Mouse (Mus musculus) megakaryocyte, embryonic 14.5 days (primary cell): ENCODE data around the gene Mapk8. TPM values are rescaled to one million over a fixed set of nuclear protein-coding genes. Genes with fewer than 3 reads are reported as not detected.
"Not testable (repeated sequence)": the region's sequence is repeated elsewhere in the genome, so short reads cannot be mapped to it uniquely, and the experiment has no call there.

Source experiments
- H3K27me3 ChIP-seq: replicated peaks from 2 replicates; pipeline ENCODE3; 2012; ENCODE audit warnings: inconsistent platforms
- H3K36me3 ChIP-seq: replicated peaks from 2 replicates; pipeline ENCODE3; 2012; ENCODE audit warnings: low read length, inconsistent platforms, mixed read lengths
- H3K4me1 ChIP-seq: 2 replicates; pipeline ENCODE4 v1.6.1; 2012; ENCODE audit warnings: inconsistent platforms
- H3K4me3 ChIP-seq: replicated peaks from 2 replicates; pipeline ENCODE3; 2012; ENCODE audit warnings: moderate library complexity, mild to moderate bottlenecking, inconsistent platforms
- H3K9me3 ChIP-seq: 2 replicates; pipeline ENCODE4 v1.6.1; 2012; ENCODE audit warnings: inconsistent platforms
- FLI1 ChIP-seq: IDR thresholded peaks from 2 replicates; pipeline ENCODE4 v1.6.1; 2012; ENCODE audit warnings: low read length, inconsistent platforms, mixed read lengths
- GATA1 ChIP-seq: IDR thresholded peaks from 3 replicates; pipeline ENCODE4 v1.6.1; 2012; ENCODE audit warnings: mixed read lengths, low read length, inconsistent platforms, borderline replicate concordance
- polyA plus RNA-seq: library from polyadenylated mRNA; stranded (reverse); fragments of >175 nt; gene quantifications from 2 replicates; pipeline ENCODE4 v1.2.3, GENCODE M21; 2012; ENCODE audit warnings: low replicate concordance; ENCODE audit not compliant: insufficient read depth

Mapk8 gene
- polyA plus RNA-seq, 1 experiment, result 0.76 TPM

DNA sequence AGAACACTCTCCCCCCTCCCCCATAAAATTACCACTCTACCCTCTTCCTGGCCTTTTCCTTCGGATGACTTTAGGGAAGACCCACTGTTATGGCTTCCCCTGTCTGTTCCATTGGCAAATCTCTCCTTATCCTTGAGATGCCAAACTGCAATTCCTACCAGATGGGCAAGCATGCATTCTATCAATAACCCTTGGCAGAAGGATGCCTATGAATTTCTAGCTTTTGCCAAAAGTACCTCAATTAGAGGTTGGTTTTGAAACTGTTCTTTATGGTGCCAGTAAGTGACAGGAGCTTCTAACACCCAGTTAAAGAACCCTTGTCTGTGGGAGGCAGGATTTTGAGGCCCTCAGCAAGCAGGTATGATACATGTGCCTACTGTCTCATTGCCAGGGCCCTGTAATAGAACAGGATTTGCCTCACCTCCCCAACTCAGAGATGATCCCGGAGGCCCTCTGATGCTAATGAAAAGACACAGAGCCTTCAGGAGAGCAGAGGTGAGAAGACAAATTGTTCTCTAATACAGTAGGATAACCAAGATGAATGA lies 2.4 kb upstream of the Mapk8 start:
- peaks cover 7% of the 10 kb centered on the region; the same call in 1 of the 2 replicates for H3K4me1 ChIP-seq
- H3K4me3 ChIP-seq, result no peak overlapping the region
- no peaks in the 10 kb centered on the region for H3K9me3 ChIP-seq
- TF ChIP-seq GATA1 (no peak), FLI1 (no peak)
- H3K36me3 ChIP-seq, result no peaks in the 10 kb centered on the region
- H3K27me3 ChIP-seq, result peaks cover 14% of the 10 kb centered on the region

DNA sequence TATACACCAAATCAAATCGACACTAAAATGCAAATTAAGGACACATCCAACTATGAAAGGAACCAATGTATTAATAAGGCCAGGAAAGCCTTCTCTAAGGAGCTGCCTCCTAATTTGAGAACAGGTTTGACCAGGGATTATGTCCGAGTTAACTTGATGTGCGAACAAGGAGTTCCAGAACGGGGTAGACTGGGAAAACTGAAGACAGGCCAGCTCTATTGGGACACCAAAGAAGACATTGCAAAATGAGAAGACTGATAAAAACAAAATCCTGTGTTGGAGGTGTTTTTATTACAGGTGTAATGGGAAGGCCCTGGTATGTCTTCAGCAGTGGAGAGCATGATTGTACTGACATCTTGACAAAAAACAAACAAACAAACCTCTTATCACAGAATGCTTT lies 1.3 kb upstream of the Mapk8 start:
- no peaks in the 10 kb centered on the region for H3K36me3 ChIP-seq
- no peak overlapping the region for H3K4me3 ChIP-seq
- no peak for TF ChIP-seq FLI1
- no peak for TF ChIP-seq GATA1
- peaks cover 17% of the 10 kb centered on the region for H3K4me1 ChIP-seq
- H3K27me3 ChIP-seq, result peaks cover 14% of the 10 kb centered on the region
- H3K9me3 ChIP-seq, result no peaks in the 10 kb centered on the region

DNA sequence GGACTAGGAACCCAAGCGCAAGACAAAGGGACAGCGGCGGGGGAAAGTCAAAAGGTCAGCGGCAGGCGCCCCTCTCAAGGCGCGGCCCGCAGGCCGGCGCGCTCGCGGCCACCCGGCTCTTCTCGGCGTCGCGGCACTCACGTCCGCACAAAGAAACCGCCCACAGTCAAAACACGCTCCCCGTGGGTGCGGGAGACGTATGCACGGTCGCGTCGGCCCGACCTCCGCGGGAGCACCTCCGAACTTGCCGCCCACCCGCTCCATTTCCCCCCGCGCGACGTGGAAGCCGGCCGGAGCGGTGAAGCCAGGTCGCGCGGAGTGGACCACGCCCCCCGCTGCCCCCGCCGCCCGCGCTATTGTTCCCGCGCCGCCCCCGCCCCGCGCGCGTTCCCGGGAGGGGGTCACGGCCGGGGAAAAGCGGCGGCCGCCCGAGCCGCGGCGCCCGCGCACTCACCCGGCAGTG lies 366 bp downstream of the Mapk8 start:
- Histone ChIP-seq H3K9me3 (no peaks in the 10 kb centered on the region), H3K27me3 (peaks cover 14% of the 10 kb centered on the region)

DNA sequence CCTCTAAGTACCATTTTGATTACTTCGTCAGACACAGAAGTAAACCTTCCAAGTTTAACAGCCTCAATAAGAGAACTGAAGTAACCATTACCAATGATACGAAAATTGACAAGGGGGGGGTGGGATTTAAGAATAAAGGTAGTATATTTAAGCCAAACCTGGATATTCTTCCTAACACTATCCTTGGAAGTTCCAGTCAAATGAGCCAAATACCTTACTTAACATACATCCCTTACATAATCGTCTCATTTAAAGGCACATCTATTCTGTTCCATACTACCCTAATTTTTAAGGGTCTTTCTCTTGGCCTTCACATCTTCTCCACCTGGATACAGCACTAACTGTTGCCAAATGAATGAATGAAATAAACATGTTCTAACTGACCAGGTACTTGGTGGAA lies 996 bp downstream of the Mapk8 start:
- TF ChIP-seq FLI1 (no peak), GATA1 (no peak)
- peaks cover 36% of the 10 kb centered on the region for H3K4me1 ChIP-seq
- peak overlapping the region; percentile 95 for H3K4me3 ChIP-seq
- no peaks in the 10 kb centered on the region for H3K36me3 ChIP-seq
- H3K9me3 ChIP-seq, result no peaks in the 10 kb centered on the region
- H3K27me3 ChIP-seq, result peaks cover 10% of the 10 kb centered on the region

More for the DNA sequence above, 366 bp downstream of the Mapk8 start:
- TF ChIP-seq FLI1 (no peak), GATA1 (no peak)
- Histone ChIP-seq H3K4me3 (peak overlapping the region; percentile 95), H3K36me3 (no peaks in the 10 kb centered on the region), H3K4me1 (peaks cover 30% of the 10 kb centered on the region)

DNA sequence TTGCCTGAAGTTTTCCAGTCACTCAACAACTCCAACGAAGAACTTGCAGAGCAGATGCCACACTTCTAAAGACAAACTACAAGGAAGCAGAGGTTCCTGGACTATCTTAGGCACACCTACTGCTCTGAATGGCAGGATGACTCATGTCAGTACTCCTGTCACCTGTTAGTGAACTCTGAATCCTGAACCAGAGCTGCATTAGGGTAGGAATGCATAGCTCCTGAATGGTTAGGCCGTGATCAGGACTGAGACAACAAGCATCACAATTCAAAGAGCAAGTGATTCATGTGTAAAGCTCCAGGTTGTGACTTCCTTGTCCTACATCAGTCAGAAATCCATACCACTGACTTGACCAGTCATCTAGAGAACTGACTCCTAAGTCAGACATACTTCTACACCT lies 3.2 kb downstream of the Mapk8 start:
- no peak overlapping the region for H3K4me3 ChIP-seq
- peaks cover 3% of the 10 kb centered on the region for H3K27me3 ChIP-seq
- peaks cover 47% of the 10 kb centered on the region for H3K4me1 ChIP-seq
- H3K9me3 ChIP-seq, result no peaks in the 10 kb centered on the region
- no peaks in the 10 kb centered on the region for H3K36me3 ChIP-seq
- TF ChIP-seq FLI1 (no peak), GATA1 (no peak)

DNA sequence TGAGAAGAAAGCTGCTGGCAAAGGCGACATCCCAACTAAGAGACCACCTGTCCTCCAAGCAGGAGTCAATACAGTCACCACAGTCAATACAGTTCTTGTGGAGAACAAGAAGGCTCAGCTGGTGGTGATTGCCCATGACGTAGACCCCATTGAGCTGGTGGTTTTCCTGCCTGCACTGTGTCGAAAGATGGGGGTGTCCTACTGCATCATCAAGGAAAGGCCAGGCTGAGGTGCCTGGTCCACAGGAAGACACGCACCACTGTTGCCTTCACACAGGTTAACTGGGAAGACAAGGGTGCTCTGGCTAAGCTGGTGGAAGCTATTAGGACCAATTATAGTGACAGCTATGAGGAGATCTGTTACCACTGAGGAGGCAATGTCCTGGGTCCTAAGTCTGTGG lies 14.5 kb downstream of the Mapk8 start:
- Histone ChIP-seq H3K36me3 (peaks cover 26% of the 10 kb centered on the region), H3K4me1 (peaks cover 11% of the 10 kb centered on the region), H3K9me3 (peaks cover 33% of the 10 kb centered on the region)
- H3K4me3 ChIP-seq, H3K27me3 ChIP-seq: not testable (repeated sequence)

DNA sequence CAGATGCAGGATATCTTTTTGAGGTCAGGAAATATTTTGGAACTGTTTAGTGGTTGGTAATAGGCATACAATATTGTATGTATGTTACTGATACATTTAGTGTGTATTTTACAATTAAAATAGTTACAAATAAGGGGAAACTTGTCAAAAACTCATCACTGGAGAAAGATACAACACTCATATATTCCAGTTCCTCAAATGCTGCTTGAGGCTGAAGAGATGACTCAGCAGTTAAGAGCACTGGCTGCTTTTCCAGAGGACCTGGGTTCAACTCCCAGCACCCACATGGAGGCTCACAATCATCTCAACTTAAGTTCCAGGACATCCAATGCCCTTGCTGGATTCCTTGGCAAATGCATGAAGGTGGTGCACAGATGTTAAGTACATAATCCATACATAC lies 22.8 kb downstream of the Mapk8 start:
- Histone ChIP-seq H3K4me3 (no peak overlapping the region), H3K36me3 (peaks cover 3% of the 10 kb centered on the region), H3K4me1 (peaks cover 16% of the 10 kb centered on the region), H3K27me3 (no peaks in the 10 kb centered on the region), H3K9me3 (peaks cover 6% of the 10 kb centered on the region; the same call in 1 of the 2 replicates)
- no peak for TF ChIP-seq FLI1
- no peak for TF ChIP-seq GATA1

DNA sequence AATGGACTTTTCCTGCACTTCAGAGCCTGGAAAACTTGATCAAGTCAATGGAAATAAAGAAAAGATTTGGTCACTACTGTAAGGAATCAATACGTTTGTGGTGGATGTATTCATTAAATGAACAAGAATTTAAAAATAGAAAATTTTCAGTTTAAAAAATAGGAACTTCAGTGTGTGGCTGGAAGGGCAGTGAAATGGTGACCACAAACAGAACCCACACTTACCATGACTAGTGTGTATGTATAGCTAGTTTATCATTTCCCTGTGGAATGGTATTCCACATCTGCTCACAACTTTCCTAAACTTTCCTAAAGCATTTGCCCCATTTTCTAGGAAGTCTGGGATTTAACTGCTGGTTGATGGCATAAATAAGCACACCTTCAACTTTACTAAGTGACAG lies 24.0 kb downstream of the Mapk8 start:
- H3K9me3 ChIP-seq, result peaks cover 6% of the 10 kb centered on the region; the same call in 1 of the 2 replicates
- H3K4me1 ChIP-seq, result peaks cover 16% of the 10 kb centered on the region
- no peaks in the 10 kb centered on the region for H3K27me3 ChIP-seq
- peaks cover 3% of the 10 kb centered on the region for H3K36me3 ChIP-seq
- TF ChIP-seq GATA1 (no peak), FLI1 (no peak)
- H3K4me3 ChIP-seq, result no peak overlapping the region

DNA sequence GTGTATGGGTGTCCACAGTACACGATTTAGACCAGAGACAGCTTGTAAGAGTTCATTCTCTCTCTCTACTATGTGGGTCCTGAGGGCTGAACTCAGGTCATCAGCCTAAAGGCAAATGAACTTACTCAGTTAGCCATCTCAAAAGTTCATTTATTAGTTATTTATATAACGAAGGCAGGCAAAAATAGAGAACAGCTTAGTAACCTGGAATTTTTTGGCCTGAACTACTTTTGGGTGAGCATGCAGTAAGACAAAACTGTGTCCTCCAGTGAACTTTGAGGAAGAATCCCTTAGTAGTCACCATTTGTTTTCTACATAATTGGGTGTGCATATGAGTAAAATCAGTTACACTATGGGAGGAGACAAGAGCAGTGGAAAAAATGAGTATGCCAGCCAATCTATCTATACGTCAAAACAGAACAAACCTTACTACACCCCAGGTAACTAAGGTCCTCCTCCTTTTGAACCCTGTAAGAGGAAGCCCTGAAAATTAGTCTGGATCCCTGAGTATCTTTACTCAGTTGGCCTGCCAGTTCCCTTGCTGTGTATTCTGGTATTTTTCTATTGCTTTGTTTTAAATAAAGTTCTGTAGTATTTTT lies 28.5 kb downstream of the Mapk8 start:
- TF ChIP-seq GATA1, result no peak
- TF ChIP-seq FLI1, result no peak
- H3K9me3 ChIP-seq, result no peaks in the 10 kb centered on the region

DNA sequence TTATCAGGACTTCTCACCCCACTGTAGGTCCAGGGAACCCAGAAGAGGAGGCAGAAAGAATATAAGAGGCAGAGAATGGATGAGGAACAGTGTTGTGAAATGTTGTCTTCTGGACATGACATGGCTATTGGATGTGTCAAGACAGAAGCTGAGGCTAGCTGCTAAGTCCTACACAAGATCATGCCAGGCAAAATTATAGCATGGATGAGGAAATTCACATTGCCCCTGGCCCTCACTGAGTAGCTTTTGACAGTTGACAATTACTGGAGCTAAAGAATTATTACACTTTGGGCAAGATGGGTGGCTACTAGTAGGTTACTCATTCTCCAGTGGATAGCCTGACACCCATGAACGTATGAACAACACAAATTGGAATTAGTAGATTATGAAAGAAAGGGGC lies 31.2 kb downstream of the Mapk8 start:
- H3K36me3 ChIP-seq, result no peaks in the 10 kb centered on the region
- H3K4me1 ChIP-seq, result no peaks in the 10 kb centered on the region; the same call in 1 of the 2 replicates
- H3K27me3 ChIP-seq, result no peaks in the 10 kb centered on the region
- TF ChIP-seq FLI1 (no peak), GATA1 (no peak)
- H3K9me3 ChIP-seq, result no peaks in the 10 kb centered on the region
- H3K4me3 ChIP-seq, result no peak overlapping the region

More for the DNA sequence above, 28.5 kb downstream of the Mapk8 start:
- Histone ChIP-seq H3K4me1 (peaks cover 8% of the 10 kb centered on the region), H3K36me3 (no peaks in the 10 kb centered on the region), H3K27me3 (no peaks in the 10 kb centered on the region), H3K4me3 (no peak overlapping the region)

DNA sequence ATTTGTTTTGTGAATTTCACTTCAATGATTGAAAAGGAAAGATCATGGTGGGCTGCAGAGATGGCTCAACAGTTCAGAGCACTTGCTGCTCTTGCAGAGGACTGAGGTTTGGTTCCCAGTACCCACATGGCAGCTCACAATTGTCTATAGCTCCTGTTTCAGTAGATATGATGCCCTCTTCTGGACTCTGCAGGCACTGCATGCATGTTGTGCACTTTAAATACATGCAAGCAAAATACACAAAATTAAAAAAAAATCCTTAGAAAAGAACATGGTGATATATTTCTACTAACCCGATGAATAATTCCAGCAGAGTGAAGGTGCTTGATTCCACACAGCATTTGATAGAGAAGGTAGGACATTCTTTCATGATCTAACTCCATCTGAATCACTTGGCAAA lies 44.6 kb downstream of the Mapk8 start:
- TF ChIP-seq FLI1, result no peak
- no peak for TF ChIP-seq GATA1
- Histone ChIP-seq H3K4me3 (no peak overlapping the region), H3K36me3 (peaks cover 17% of the 10 kb centered on the region), H3K27me3 (no peaks in the 10 kb centered on the region), H3K4me1 (peaks cover 5% of the 10 kb centered on the region; the same call in 1 of the 2 replicates), H3K9me3 (no peaks in the 10 kb centered on the region)
